Mouse (Mus musculus) macrophage (primary cell): Measurements from ENCODE around the gene Taf6. TPM values are rescaled to one million over a fixed set of nuclear protein-coding genes. Genes with fewer than 3 reads are reported as not detected.
"Not testable (repeated sequence)": the region's sequence is repeated elsewhere in the genome, so short reads cannot be mapped to it uniquely, and the experiment has no call there.

Experiments
- H3K27ac ChIP-seq: fragments of 350-480 bp; formaldehyde crosslinking; 2 replicates; pipeline ENCODE4 v1.9.0; 2021
- H3K36me3 ChIP-seq: fragments of 350-480 bp; formaldehyde crosslinking; 2 replicates; pipeline ENCODE4 v1.9.0; 2021; ENCODE audit errors: inconsistent target
- H3K4me3 ChIP-seq: fragments of 350-480 bp; formaldehyde crosslinking; 2 replicates; pipeline ENCODE4 v1.9.0; 2021; ENCODE audit errors: inconsistent target
- H3K79me2 ChIP-seq: fragments of 350-480 bp; formaldehyde crosslinking; 2 replicates; pipeline ENCODE4 v1.9.0; 2021; ENCODE audit errors: inconsistent target
- WGBS: methylation state at CpG from one replicate; pipeline ENCODE4 v1.1.7; 2026; ENCODE audit warnings: inconsistent platforms; ENCODE audit not compliant: missing documents; 5-methylcytosine and 5-hydroxymethylcytosine counted together
- polyA plus RNA-seq: library from polyadenylated mRNA; stranded (reverse); fragments of 250-400 nt; gene quantifications from 3 replicates; pipeline ENCODE4 v1.2.4, GENCODE M21; 2018; ENCODE audit warnings: inconsistent platforms
- total RNA-seq, 78 experiments: library from RNA; depleted of rRNA; stranded (reverse); fragments of 250-400 nt; gene quantifications; 1 replicate in 9 of 78; 2 replicates in 24 of 78; 3 replicates in 43 of 78; 4 replicates in 2 of 78; pipeline ENCODE4 v1.2.4; 2018; ENCODE audit warnings: inconsistent platforms in 56 of 78

Gene Taf6
- total RNA-seq (2018; cell fraction: chromatin; rRNA removed): 10 to 100 TPM in 21 of 26 experiments, 1 to 10 TPM in 5; 4.5 to 42.1 (median 18.7) TPM
- 10 to 100 TPM; 12.1 to 27.5 (median 22.6) TPM for total RNA-seq (2018; cell fraction: cytosol; rRNA removed)
- 10 to 100 TPM in 21 of 26 experiments, 1 to 10 TPM in 5; 4.8 to 40.7 (median 17.7) TPM for total RNA-seq (2018; cell fraction: nucleus; rRNA removed)
- 21.9 to 33.7 TPM (median 32.0 TPM) in 3 replicates for polyA plus RNA-seq

GRCm38 (mm10) chr5:138186950-138187638, at the start of gene Taf6, which contains the start of gene Cnpy4:
Gene Taf6, minus strand, starts transcription at chr5:138187451.
Gene Cnpy4, plus strand, starts transcription at chr5:138187485.
- peak within 1 kb of the TSS; percentile 82 for H3K27ac ChIP-seq
- H3K79me2 ChIP-seq: peaks cover 15% of the 10 kb centered on the region
- H3K36me3 ChIP-seq: peaks cover 16% of the 10 kb centered on the region; the same call in 1 of the 2 replicates
- peak within 1 kb of the TSS; percentile 94 for H3K4me3 ChIP-seq
- under 1% methylated on average over 31 of the region's 31 CpGs for WGBS

GRCm38 (mm10) chr5:138234224-138234623, 47.0 kb upstream of the Taf6 start:
- Histone ChIP-seq H3K79me2 (no peaks in the 10 kb centered on the region; the same call in 1 of the 2 replicates), H3K36me3 (no peaks in the 10 kb centered on the region), H3K4me3 (no peak overlapping the region), H3K27ac (no peak overlapping the region)

DNA sequence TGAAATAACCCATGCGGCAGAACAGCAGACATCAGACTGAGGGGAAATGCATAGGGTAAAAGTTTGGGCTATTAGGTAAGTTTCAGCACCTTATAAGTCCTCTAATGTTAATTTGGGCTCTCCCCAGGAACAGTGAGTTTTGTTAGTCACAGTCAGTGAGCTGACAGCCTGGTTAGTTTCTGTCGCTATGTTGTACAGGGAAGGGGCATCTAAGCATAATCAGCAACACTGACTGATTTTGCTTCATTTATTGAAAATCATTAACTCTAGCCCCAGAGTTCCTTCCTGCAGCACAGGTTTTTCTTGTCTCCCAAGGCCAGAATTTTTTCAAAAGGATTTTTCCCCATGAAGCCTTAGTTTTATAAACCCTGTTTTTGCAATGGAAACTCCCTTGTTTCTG, 46.5 kb upstream of the Taf6 start:
- Histone ChIP-seq H3K4me3 (no peak overlapping the region), H3K27ac (no peak overlapping the region), H3K36me3 (no peaks in the 10 kb centered on the region), H3K79me2 (no peaks in the 10 kb centered on the region; the same call in 1 of the 2 replicates)
- 93% methylated on average over 2 of the region's 2 CpGs for WGBS

GRCm38 (mm10) chr5:138229511-138229910, 42.3 kb upstream of the Taf6 start:
- no peaks in the 10 kb centered on the region for H3K36me3 ChIP-seq
- H3K4me3 ChIP-seq: peak overlapping the region; percentile 8; the same call in 1 of the 2 replicates
- peak overlapping the region; percentile 79 for H3K27ac ChIP-seq
- WGBS: 54% methylated on average over 3 of the region's 3 CpGs
- H3K79me2 ChIP-seq: peaks cover 8% of the 10 kb centered on the region; the same call in 1 of the 2 replicates

GRCm38 (mm10) chr5:138228026-138228425, 40.8 kb upstream of the Taf6 start:
- Histone ChIP-seq H3K36me3 (no peaks in the 10 kb centered on the region), H3K27ac (peak overlapping the region; percentile 79), H3K4me3 (no peak overlapping the region), H3K79me2 (peaks cover 15% of the 10 kb centered on the region; the same call in 1 of the 2 replicates)
- WGBS: 29% methylated on average over 3 of the region's 3 CpGs

DNA sequence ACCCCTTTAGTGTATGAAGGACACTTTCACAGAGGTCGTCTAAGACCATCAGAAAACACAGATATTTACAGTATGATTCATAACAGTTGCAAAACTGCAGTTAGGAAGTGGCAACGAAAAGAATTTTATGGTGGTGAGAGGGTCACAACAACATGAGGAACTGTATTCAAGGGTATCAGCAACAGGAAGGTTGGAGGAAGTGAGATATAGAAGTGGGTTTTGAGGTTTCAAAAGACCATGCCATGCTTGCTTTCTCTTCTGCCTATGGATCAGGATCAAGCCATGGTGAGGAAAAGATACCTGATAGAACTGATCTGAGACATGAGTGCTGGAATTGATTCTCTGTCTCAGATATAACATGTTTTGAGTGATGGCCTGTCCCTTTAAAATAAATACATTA, 40.1 kb upstream of the Taf6 start:
- Histone ChIP-seq H3K79me2 (peaks cover 15% of the 10 kb centered on the region; the same call in 1 of the 2 replicates), H3K4me3 (no peak overlapping the region), H3K36me3 (no peaks in the 10 kb centered on the region), H3K27ac (peak overlapping the region; percentile 79)
- WGBS: 0% methylated on average over 2 of the region's 2 CpGs

DNA sequence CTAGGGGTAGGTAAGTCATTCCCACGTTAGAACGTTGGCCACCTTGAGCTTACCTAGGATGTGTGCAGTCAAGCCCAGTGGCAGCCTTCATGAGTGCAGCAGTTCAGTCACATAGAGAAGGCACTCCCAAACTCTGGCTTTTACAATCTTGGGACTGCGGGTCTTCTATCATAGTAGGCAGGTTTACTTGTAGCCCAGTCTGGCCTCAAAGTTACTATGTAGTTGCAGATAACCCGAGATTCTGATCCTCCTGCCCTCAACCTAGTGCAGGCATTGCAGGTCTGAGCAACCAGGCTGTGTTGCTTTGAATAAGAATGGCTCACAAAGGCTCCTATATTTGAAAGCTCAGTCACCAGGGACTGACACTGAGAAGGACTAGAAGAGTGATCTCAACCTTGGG, 39.2 kb upstream of the Taf6 start:
- Histone ChIP-seq H3K36me3 (no peaks in the 10 kb centered on the region), H3K79me2 (peaks cover 15% of the 10 kb centered on the region; the same call in 1 of the 2 replicates), H3K4me3 (no peak overlapping the region), H3K27ac (peak overlapping the region; percentile 79)
- WGBS: 17% methylated on average over 4 of the region's 4 CpGs

DNA sequence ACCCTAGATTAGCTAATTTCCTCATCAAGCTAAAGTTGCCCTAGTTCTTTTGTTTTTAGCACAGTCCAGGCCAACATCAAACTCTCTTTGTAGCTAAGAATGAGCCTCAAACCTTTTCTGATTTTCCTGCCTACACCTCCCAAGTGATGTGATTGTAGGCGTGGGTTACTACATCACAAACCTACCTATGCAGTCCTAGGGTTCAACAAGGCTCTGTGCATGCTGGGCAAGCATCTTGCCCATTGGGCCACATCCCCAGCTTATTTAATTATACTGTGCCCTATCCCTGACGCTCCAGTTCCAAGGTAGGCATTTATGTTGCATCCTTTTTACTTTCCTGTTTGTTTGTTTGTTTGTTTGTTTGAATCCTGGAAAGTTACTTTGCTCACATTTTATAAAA, 38.4 kb upstream of the Taf6 start, which contains the start of gene Nxpe5:
TSS of gene Nxpe5 (plus strand) at position 199 of the 400 bp plus-strand sequence.
- Histone ChIP-seq H3K79me2 (peaks cover 15% of the 10 kb centered on the region; the same call in 1 of the 2 replicates), H3K27ac (peak within 1 kb of the TSS; percentile 79), H3K36me3 (no peaks in the 10 kb centered on the region), H3K4me3 (no peak within 1 kb of the TSS)
- 29% methylated on average over 2 of the region's 2 CpGs for WGBS

DNA sequence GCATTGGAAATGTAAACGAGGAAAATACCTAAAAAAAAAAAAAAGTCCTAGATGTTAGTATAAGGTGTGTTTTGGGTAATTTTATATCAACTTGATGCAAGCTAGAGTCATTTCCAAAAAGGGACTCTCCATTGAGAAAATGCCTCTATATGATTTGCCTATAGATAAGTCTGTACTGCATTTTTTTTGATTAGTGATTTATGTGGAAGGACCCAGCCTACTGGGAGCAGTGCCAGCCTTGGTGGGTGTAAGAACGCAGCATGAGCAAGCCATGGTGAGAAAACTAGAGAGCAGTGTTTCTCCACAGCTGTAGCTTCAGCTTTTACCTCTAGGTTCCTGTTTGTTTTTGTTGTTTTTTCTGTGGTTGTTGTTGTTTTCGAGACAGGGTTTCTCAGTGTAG, 36.0 kb upstream of the Taf6 start:
- Histone ChIP-seq H3K36me3 (no peaks in the 10 kb centered on the region), H3K79me2 (peaks cover 15% of the 10 kb centered on the region; the same call in 1 of the 2 replicates), H3K27ac (no peak overlapping the region), H3K4me3 (no peak overlapping the region)
- WGBS: 10% methylated on average over 3 of the region's 3 CpGs

- 16% methylated on average over 4 of the region's 4 CpGs for WGBS
- no peaks in the 10 kb centered on the region for H3K36me3 ChIP-seq
Observed at GRCm38 (mm10) chr5:138222111-138222510, 34.9 kb upstream of the Taf6 start.

GRCm38 (mm10) chr5:138219864-138220263, 32.6 kb upstream of the Taf6 start:
- 78% methylated on average over 2 of the region's 2 CpGs for WGBS
- no peak overlapping the region for H3K27ac ChIP-seq
- no peak overlapping the region for H3K4me3 ChIP-seq

More at GRCm38 (mm10) chr5:138222111-138222510, 34.9 kb upstream of the Taf6 start:
- H3K4me3 ChIP-seq: no peak overlapping the region
- no peak overlapping the region for H3K27ac ChIP-seq
- peaks cover 15% of the 10 kb centered on the region; the same call in 1 of the 2 replicates for H3K79me2 ChIP-seq

DNA sequence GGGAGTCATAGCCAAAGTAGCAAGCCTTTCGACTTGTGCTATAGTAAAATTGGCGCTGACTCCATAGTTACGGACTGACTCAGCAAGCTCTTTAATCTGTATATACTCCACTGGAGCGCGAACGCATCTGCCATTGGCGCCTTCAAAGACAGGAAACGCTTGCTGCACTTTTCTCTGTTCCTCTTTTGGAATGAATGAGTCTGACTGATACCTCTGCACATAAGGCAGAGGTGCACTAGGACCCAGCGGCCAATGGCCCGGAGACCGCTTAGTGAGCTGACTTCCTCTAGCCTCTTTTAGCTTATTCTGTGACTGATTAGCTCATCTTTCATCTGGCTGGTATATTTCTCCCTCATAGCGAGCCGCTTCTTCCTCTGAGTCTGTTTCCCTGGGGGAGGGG, 29.4 kb upstream of the Taf6 start:
- not testable (repeated sequence) for H3K4me3 ChIP-seq, H3K79me2 ChIP-seq, H3K36me3 ChIP-seq, H3K27ac ChIP-seq
- WGBS: 95% methylated on average over 13 of the region's 13 CpGs

More at GRCm38 (mm10) chr5:138219864-138220263, 32.6 kb upstream of the Taf6 start:
- Histone ChIP-seq H3K79me2 (peaks cover 11% of the 10 kb centered on the region; the same call in 1 of the 2 replicates), H3K36me3 (no peaks in the 10 kb centered on the region)

GRCm38 (mm10) chr5:138207873-138208272, 20.6 kb upstream of the Taf6 start:
- no peaks in the 10 kb centered on the region for H3K36me3 ChIP-seq
- 90% methylated on average over 4 of the region's 4 CpGs for WGBS
- no peaks in the 10 kb centered on the region for H3K79me2 ChIP-seq
- H3K4me3 ChIP-seq: no peak overlapping the region
- no peak overlapping the region for H3K27ac ChIP-seq

- H3K36me3 ChIP-seq: no peaks in the 10 kb centered on the region
- 87% methylated on average over 1 of the region's 1 CpGs for WGBS
- H3K27ac ChIP-seq: no peak overlapping the region
- no peak overlapping the region for H3K4me3 ChIP-seq
- no peaks in the 10 kb centered on the region for H3K79me2 ChIP-seq
Observed at GRCm38 (mm10) chr5:138207253-138207652, 20.0 kb upstream of the Taf6 start.

- WGBS: 100% methylated on average over 1 of the region's 3 CpGs
- Histone ChIP-seq H3K27ac (no peak overlapping the region), H3K4me3 (no peak overlapping the region), H3K79me2 (no peaks in the 10 kb centered on the region), H3K36me3 (no peaks in the 10 kb centered on the region)
Observed at GRCm38 (mm10) chr5:138202086-138202485, 14.8 kb upstream of the Taf6 start.
